Mouse (Mus musculus) cerebellum, postnatal 25 days (tissue): ENCODE data around the gene Gsto2.

Experiments
- DNase-seq, 2 experiments: peaks; one replicate each; pipeline ENCODE4 v3.0.0; 2021; ENCODE audit warnings: mixed read lengths in 2 of 2

Gsto2 gene

GRCm38 (mm10) chr19:47859180-47859579 is 6.2 kb upstream of the Gsto2 start:
- DNase-seq = no peak

- DNase-seq = no peak
These were observed 2.8 kb upstream of the Gsto2 start for GRCm38 (mm10) chr19:47862581-47862980.

GRCm38 (mm10) chr19:47864051-47864450 is 1.3 kb upstream of the Gsto2 start:
- no peak for DNase-seq

- no peak for DNase-seq
These were observed 613 bp upstream of the Gsto2 start for GRCm38 (mm10) chr19:47864721-47865120.

GRCm38 (mm10) chr19:47867628-47868175 is 2.4 kb downstream of the Gsto2 start:
- DNase-seq = no peak

- DNase-seq = no peak
These were observed 3.6 kb downstream of the Gsto2 start for GRCm38 (mm10) chr19:47868951-47869350.

GRCm38 (mm10) chr19:47869516-47869915 is 4.2 kb downstream of the Gsto2 start:
- DNase-seq = no peak

- DNase-seq = no peak
These were observed 4.8 kb downstream of the Gsto2 start for GRCm38 (mm10) chr19:47870102-47870666.

GRCm38 (mm10) chr19:47871515-47871914 is 6.2 kb downstream of the Gsto2 start:
- peak in 1 of 2 experiments; percentile 31 for DNase-seq

- DNase-seq = no peak
These were observed 10.9 kb downstream of the Gsto2 start for GRCm38 (mm10) chr19:47876252-47876651.

- DNase-seq = no peak
These were observed 16.2 kb downstream of the Gsto2 start for GRCm38 (mm10) chr19:47881538-47881937.

GRCm38 (mm10) chr19:47882151-47882881 is 17.0 kb downstream of the Gsto2 start:
- peak; percentile 84 to 90 for DNase-seq

GRCm38 (mm10) chr19:47882882-47883254 is 17.5 kb downstream of the Gsto2 start:
- DNase-seq = no peak

- no peak for DNase-seq
These were observed 19.2 kb downstream of the Gsto2 start for GRCm38 (mm10) chr19:47884296-47885085.

- no peak for DNase-seq
These were observed 19.9 kb downstream of the Gsto2 start for GRCm38 (mm10) chr19:47885191-47885743.

- no peak for DNase-seq
These were observed 20.6 kb downstream of the Gsto2 start for GRCm38 (mm10) chr19:47885886-47886285.

GRCm38 (mm10) chr19:47886617-47887016 is 21.3 kb downstream of the Gsto2 start:
- no peak for DNase-seq

GRCm38 (mm10) chr19:47887417-47887816 is 22.1 kb downstream of the Gsto2 start:
- DNase-seq = peak; percentile 14 to 38

- no peak for DNase-seq
These were observed 22.7 kb downstream of the Gsto2 start for GRCm38 (mm10) chr19:47888037-47888436.

- DNase-seq = no peak
These were observed 25.3 kb downstream of the Gsto2 start for GRCm38 (mm10) chr19:47890489-47891130.

- DNase-seq = no peak
These were observed 26.4 kb downstream of the Gsto2 start for GRCm38 (mm10) chr19:47891562-47892312.

- DNase-seq = peak; percentile 58 to 67
These were observed 27.8 kb downstream of the Gsto2 start for GRCm38 (mm10) chr19:47893092-47893491.
